Mouse (Mus musculus): ENCODE results near the gene Zdhhc16.

DNA sequence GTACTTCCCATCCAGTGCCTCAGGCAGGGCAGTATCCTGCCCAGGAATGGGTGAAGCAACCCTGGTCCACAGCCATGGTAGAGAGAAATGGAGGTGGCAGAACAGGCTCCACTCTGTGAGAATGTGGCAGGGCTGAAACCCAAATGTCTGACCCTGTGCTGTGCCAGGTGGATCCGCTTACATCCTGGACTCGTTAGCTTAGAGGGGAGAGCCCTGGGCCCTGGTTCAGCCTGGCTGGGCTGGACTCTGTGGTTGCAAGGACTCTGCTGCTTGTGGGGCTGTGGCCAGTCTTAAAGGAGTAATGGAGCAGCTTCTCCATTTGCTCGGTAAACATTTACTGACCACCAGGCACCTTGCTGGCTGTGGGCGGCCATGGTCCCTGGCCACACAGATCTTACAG lies 53.9 kb downstream of the Zdhhc16 start:
- TF ChIP-seq CTCF (IDR thresholded peaks at IDR 0.05; ENCODE audit: extremely low read depth, insufficient read depth, low read length) (no peak), POLR2A (IDR thresholded peaks at IDR 0.05; ENCODE audit: extremely low read depth, insufficient read depth, low read length) (no peak)
